Mouse (Mus musculus): ENCODE results near the gene Gm38392.
"Not testable (repeated sequence)": the region's sequence is repeated elsewhere in the genome, so short reads cannot be mapped to it uniquely, and the experiment has no call there.

Gm38392 gene

DNA sequence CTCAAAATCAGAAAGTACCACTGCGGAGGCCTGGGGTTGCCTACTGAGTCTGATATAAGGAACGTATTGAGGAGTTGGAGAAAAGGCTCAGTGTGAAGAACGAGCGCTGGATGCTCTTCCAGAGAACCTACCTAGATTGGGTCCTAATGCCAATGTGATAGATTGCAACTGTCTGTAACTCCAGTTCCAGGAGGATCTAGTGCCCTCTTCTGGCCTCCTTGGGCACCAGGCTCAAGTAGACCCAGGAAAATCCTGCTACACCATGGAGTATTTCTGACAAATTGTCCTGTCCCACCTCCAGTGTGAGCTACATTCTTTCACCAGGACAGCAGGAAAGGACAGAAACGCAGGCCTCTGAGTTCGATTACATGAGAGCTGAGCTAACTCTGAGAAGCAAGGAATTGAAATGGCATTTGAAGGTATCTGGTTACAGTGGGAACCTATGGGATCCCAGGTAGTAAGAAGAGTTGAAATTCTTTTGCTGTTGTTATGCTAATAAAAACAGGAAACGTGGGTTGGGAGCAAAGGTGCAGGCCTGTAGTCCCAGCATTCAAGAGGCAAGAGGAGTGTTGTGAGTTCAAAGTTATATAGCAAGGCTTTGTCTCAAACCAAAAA is 10.4 kb downstream of the Gm38392 start:
- DNase-seq, result no peak

- DNase-seq, result no peak
These were observed 10.9 kb downstream of the Gm38392 start for GRCm38 (mm10) chr3:88276121-88276520.

DNA sequence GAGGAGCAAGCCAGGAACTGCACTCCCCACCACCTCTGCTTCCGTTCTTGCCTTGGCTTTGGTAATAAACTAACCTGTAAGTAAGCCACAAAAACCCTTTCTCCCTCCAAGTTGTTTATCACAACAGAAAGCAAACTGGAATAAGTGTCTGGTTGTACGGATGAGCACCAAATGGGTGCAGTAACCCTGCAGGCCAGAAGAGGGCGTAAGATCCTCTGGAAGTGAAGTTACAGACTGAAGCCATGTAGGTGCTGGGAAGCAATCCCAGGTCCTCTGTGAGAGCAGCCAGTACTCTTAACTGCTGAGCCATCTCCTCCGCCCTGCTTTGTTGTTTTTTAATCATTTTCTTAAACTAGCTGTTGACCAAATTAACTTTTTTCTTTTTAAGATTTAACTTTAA is 13.0 kb downstream of the Gm38392 start:
- no peak for DNase-seq

DNA sequence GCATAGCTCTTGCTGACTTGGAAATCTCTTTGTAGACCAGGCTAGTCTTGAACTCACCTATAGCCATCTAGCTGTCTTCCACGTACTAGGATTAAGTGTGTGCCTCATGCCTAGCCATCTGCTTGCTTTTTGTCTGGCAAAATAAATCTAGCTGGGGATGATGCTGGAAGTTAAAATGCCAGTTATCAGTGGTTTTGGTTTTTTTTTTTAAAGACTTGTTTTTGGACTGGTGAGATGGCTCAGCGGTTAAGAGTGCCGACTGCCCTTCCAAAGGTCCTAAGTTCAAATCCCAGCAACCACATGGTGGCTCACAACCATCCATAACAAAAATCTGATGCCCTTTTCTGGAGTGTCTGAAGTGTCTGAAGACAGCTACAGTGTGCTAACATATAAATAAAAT is 15.2 kb downstream of the Gm38392 start:
- DNase-seq, result no peak

DNA sequence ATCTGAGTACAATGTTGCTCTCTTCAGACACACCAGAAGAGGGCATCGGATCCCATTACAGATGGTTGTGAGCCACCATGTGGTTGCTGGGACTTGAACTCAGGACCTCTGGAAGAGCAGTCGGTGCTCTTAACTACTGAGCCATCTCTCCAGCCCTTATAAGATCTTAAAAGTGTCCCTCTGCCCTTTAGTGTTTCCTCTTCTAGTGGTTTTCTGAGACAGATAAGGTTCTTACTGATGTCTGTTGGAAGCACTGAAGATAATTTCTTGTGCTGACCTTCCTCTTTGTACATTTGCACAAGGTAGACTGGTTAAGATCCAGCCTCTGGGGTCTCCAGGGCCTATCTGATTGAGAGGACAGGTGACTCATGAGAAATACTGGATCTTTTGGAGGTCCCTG is 15.7 kb downstream of the Gm38392 start:
- not testable (repeated sequence) for DNase-seq

DNA sequence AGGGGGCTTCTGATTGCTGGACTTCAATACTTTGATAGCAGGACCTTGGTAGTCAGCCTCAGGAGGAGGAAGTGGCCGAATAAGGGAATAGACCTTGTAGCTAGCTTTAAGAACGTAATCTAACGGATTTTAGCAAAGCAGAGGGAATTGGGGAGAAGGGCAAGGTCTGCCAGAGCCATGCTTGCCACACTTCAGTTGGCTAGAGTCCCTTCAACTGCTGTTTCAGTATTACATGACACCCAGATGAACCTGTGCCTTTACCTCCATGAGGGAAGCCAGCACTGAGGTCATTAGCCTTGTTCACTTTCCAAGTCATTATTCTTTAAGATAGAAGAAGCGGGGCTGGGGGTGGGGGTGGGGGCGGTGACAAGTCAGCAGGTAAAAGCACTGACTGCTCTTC is 18.0 kb downstream of the Gm38392 start:
- DNase-seq, result no peak

- DNase-seq, result not testable (repeated sequence)
These were observed 19.0 kb downstream of the Gm38392 start for GRCm38 (mm10) chr3:88268014-88268413.

DNA sequence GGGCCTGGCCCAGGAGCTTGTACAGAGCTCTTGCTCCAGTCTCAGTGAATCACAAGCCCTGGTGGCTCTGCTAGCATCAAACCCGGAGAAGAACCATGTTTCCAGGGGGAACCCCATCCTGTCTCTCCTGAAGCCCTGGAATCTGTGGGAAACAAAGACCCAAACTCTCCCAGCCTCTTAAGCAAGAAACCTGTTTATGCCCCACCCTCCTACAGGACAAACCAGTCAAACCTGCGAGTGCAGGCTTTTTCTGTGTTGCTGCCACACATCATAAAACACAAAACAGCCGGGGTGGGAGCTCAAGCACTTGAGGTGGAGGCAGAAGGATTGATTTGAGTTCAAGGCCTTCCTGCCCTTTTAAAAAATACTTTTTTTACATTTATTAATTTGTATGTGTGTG is 24.7 kb downstream of the Gm38392 start:
- no peak for DNase-seq

DNA sequence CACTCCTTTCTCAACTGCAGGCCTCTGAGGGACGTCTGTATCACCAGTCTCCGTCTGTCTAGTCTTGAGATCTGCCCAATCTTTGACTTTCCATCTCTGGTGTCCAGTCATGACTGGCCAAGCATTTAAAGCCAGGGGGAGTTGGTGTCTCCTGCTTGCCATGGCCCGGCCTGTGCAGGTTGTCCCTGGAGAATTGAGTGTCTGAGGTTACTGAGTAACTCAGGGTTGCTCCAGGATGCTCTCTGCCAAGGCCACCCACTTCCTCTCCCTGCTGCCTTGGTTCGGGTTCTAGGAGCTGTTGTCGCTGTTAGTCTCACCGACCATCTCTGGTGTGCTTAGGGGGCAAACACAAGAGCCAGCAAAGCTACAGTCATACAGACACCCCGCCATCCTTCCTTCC is 30.6 kb downstream of the Gm38392 start:
- DNase-seq, result no peak

- DNase-seq, result no peak
These were observed 31.1 kb downstream of the Gm38392 start for GRCm38 (mm10) chr3:88255950-88256349.

- no peak for DNase-seq
These were observed 32.6 kb downstream of the Gm38392 start, which contains the start of gene Rhbg for GRCm38 (mm10) chr3:88254268-88254926. Rhbg (minus strand) TSS chr3:88254709.

GRCm38 (mm10) chr3:88252739-88253138 is 34.3 kb downstream of the Gm38392 start:
- DNase-seq, result no peak

DNA sequence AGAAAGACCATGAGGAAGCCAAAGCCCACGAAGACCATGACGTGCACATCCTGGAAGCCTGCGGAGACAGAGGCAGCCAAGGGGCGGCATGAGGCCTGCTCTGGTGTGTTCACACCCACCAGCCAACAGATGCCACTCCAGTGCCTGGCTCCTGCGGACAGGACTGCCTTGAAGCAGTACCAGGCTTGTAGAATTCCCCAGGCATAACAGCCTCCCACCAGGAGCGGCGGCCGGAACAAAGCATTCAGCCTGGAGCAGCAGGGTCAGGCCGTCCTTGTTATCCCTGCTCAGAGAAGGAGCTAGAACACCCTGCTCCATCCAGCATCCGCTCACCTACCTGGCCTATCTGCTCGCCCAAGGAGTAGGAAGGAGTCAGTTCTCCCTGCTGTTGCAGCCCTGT is 38.6 kb downstream of the Gm38392 start:
- no peak for DNase-seq

GRCm38 (mm10) chr3:88247666-88248065 is 39.3 kb downstream of the Gm38392 start:
- DNase-seq, result no peak

DNA sequence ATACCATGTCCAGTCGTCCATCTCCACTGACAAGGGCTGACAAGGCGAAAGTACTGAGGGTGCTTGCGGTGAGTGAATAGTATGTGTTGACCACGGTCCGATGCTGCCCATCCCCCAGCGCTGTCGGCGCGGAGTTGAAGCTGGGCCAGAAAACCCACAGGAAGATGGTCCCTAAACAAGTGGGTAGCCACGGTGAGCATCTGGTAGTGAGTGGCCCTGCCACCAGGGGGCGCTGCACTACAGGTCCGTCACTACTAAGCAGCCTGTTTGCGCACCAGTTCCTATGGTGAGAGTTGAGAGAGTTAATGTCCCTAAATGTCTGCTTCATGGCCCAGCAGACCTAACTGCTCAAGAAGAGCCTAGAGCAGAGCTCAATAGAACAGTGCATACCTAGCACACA is 41.2 kb downstream of the Gm38392 start:
- DNase-seq, result peak; percentile 74

GRCm38 (mm10) chr3:88244071-88244470 is 42.9 kb downstream of the Gm38392 start:
- DNase-seq, result peak; percentile 57

DNA sequence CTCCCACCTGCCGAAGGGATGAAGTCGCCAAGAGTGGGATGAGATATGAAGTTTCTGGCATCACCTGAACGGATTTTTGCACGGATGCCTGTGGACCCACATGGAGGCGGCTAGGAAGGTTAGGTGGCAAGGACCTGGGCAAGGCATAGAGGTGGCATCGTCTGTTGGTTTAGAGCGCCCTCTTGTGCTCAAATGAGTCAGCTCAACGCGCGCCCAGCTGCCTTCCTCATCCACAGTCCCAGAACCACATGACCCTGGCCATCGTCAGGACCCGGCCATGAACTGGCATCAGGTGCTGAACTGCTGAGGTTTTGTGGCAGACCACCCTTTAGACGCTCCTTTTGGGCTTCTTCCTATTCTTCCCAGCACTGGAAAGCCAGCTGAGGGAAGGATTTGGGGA is 44.5 kb downstream of the Gm38392 start:
- DNase-seq, result peak; percentile 66

- no peak for DNase-seq
These were observed 45.8 kb downstream of the Gm38392 start for GRCm38 (mm10) chr3:88241045-88241786.

DNA sequence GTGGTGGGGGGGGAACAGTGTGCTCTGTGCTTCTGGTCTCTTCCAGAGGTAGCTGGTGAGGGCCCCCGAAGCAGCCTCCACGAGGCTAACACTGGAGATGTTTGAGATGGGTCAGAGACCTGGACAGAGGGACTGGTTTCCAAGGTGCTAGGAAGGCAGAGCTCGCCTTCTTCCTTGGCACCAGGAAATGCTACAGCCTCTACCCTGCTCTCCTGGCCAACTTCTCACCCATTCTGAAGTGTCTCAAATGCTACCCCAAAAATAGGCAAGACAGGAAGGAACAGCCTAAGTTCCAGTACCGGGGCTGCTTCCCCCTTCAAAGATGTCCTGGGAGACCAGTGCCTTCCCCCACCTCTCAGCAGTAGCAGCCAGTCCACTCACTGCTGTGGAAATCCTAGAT is 47.6 kb downstream of the Gm38392 start:
- DNase-seq, result no peak

- DNase-seq, result no peak
These were observed 48.1 kb downstream of the Gm38392 start for GRCm38 (mm10) chr3:88238866-88239391.

DNA sequence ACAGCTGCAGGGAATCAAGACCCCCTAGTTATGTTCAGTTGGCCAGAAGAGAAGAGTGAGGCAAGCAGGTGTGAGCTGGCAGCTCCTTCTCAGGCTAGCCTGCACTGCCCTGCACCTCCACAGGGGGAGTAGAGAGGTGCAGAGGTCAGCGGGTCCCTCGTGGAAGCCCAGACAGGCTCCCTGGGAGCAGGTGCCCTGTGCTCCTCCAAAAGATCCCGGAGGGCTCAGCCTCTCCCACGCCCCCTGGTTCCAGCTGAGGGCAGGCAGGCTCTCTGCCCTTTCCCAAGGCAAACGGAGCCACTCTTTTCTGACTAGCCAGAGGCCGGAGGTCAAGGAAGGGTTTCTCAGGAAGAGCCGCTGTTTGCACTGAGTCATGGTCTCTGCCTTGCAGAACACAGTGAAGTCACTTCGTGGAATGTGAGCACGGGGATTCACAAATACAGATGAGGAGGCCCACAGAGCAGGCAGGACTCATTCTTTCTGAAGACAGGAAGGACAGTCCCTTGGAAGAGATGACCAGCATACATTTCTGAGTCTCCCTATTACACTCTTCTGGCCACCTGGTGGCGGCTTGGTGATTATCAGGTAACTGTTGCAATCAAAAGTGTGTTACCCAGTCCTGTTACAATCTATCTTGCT is 49.3 kb downstream of the Gm38392 start:
- DNase-seq, result peak; percentile 46

DNA sequence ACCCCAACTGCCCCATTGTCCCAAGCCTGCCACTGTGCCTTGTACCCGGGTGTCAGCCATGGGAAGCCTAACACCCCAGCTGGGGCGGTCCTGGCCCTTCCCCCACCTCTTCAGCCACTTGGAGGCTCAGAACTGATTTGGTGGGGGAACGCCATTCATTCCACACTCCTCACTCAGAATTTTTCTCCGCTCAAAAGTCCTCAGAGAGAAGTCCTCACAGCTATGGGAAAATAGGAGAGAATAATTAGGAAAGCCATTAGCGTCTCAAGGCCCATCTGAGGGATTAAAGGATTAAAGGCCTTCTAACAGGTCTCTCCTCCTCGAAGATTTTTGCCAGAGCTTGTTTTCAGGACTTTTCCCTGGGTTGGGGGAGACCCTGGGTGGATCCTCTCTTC is 49.9 kb downstream of the Gm38392 start:
- no peak for DNase-seq

DNA sequence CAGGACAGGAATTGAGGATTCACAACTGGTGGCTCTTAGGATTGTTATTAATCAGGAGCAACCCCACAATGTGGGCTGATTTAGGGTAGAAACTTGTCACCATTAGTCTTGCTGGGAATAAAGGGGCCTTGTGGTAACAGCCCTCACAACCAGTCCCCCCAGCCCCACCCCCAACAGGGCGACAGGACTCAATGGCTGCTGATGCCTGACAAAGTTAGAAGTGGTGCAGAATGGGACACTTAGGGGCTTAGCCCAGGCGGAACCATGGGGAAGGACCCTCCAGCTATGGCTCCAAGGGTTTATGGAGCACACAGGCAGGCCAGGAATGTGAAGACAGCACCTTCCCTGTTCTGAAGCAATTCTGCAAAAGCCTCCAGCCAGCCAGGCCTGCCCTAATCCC is 51.4 kb downstream of the Gm38392 start:
- DNase-seq, result no peak
